ENCODE assay signal across 20 mouse cellular contexts in genomic region chr11:105459900-105460299, GRCm38 (mm10). TPM values are rescaled to one million over a fixed set of nuclear protein-coding genes. Genes with fewer than 3 reads are reported as not detected.
DNase-seq lines count a peak whose midpoint lies in the region; ATAC-seq lines count a peak whose summit lies in the region.
"Had no signal": no experiment of that assay in that cellular context is flagged by ENCODE, and none has a peak within 500 bp of the region (broad histone marks: within the 10 kb centered on the region; RNA-seq: fewer than 3 reads in every experiment).

No protein-coding gene starts in this region.

- H3K4me1 ChIP-seq in kidney, embryonic 15.5 days = peaks cover 12% of the 10 kb centered on the region

- H3K9ac ChIP-seq in kidney, embryonic 15.5 days = no peak overlapping the region
- H3K9ac ChIP-seq: embryonic facial prominence, embryonic 15.5 days; forebrain, postnatal 0 days; heart, embryonic 13.5 days; hindbrain, embryonic 15.5 days; lung, embryonic 15.5 days had no signal

- H3K36me3 ChIP-seq in kidney, embryonic 15.5 days = no peaks in the 10 kb centered on the region
- H3K36me3 ChIP-seq: embryonic facial prominence, embryonic 15.5 days; G1E; heart, embryonic 13.5 days; hindbrain, embryonic 15.5 days; lung, embryonic 15.5 days had no signal

- H3K9me3 ChIP-seq in kidney, embryonic 15.5 days (replicated peaks) = no peaks in the 10 kb centered on the region
- H3K9me3 ChIP-seq: embryonic facial prominence, embryonic 15.5 days; G1E; heart, embryonic 13.5 days; hindbrain, embryonic 15.5 days; lung, embryonic 15.5 days had no signal

- H3K27ac ChIP-seq in kidney, embryonic 15.5 days = no peak overlapping the region
- H3K27ac ChIP-seq: embryonic facial prominence, embryonic 15.5 days; heart, embryonic 13.5 days; hindbrain, embryonic 15.5 days; layer of hippocampus, adult 2 months; lung, embryonic 15.5 days had no signal

- WGBS in kidney, embryonic 15.5 days = 48% methylated on average over 5 of the region's 5 CpGs

- peak; percentile 33 to 84 for DNase-seq in adrenal gland, adult (ENCODE audit: inconsistent age in 2 of 2, low spot score in 1 of 2)
- no peak for DNase-seq in adrenal gland, postnatal 4 days (ENCODE audit: low spot score in 2 of 2)
- DNase-seq in kidney, postnatal 36 days = peak; percentile 27 to 33
- peak; percentile 25 for DNase-seq in testis, postnatal 10 days (ENCODE audit: low spot score)
- no peak for DNase-seq in testis, postnatal 14 days (ENCODE audit: low spot score)
- no peak for DNase-seq in urinary bladder, adult 2 months (ENCODE audit: low spot score)
- DNase-seq in frontal cortex, postnatal 36 days (ENCODE audit: low spot score in 2 of 2) = no peak
- DNase-seq: cerebellum, adult 9-10 months; forebrain, postnatal 0 days; left cerebral cortex, postnatal 4 days; right cerebral cortex, postnatal 4 days had no signal

- H3K4me3 ChIP-seq in kidney, embryonic 15.5 days (replicated peaks) = no peak overlapping the region
- H3K4me3 ChIP-seq: embryonic facial prominence, embryonic 15.5 days; heart, embryonic 13.5 days; hindbrain, embryonic 15.5 days; layer of hippocampus, adult 2 months; lung, embryonic 15.5 days had no signal

- no peak for ATAC-seq in kidney, embryonic 15.5 days (replicated peaks; ENCODE audit: low FRiP score)
- ATAC-seq: forebrain, postnatal 0 days had no signal

- H3K4me2 ChIP-seq in kidney, embryonic 15.5 days = no peak overlapping the region
- H3K4me2 ChIP-seq: embryonic facial prominence, embryonic 15.5 days; heart, embryonic 13.5 days; hindbrain, embryonic 15.5 days; lung, embryonic 15.5 days had no signal

- 0 out of 2 replicates have a peak, but pooled peaks cover 15% of the 10 kb centered on the region for H3K27me3 ChIP-seq in kidney, embryonic 15.5 days
- H3K27me3 ChIP-seq: hindbrain, embryonic 15.5 days had no signal

RNA-seq across cellular contexts. Expression of gene March10, which starts 3.4 kb away (rescaled TPM):
- total RNA-seq in adrenal gland, postnatal 4 days (2021) = under 1 TPM in 1 of 2 experiments, not detected in 1; 0.34 TPM
- polyA plus RNA-seq in kidney, embryonic 15.5 days (2015; fragmentation: Nextera tagmentation; extraction: Ambion mirVana) = 0.05 and 0.06 TPM in 2 replicates
- not detected in 2 replicates for polyA plus RNA-seq in urinary bladder, adult 2 months (2012; rRNA removed)
- polyA plus RNA-seq: G1E; neural tube, embryonic 11.5 days; stomach, embryonic 16.5 days had no signal

Comparison
In these comparisons a context has a peak if more than half of its experiments do, and no peak if none do; other contexts are left out.
1. DNase-seq: peak in adrenal gland, adult (2 of 2), kidney, postnatal 36 days (2 of 2) and testis, postnatal 10 days (single experiment); none in adrenal gland, postnatal 4 days (0 of 2), testis, postnatal 14 days (single experiment), urinary bladder, adult 2 months (single experiment) and frontal cortex, postnatal 36 days (0 of 2).